Mouse (Mus musculus) monocyte, adult 5-6 weeks (primary cell): ENCODE data around the gene Skp1a. TPM values are rescaled to one million over a fixed set of nuclear protein-coding genes. Genes with fewer than 3 reads are reported as not detected.

Experiments used
- ATAC-seq: fragments of 153-309, 156-312 bp; replicated peaks from 2 replicates; pipeline ENCODE4 v1.8.0; 2017; ENCODE audit warnings: mild to moderate bottlenecking; ENCODE audit not compliant: low TSS enrichment, insufficient number of reproducible peaks, severe bottlenecking, poor library complexity, low FRiP score
- total RNA-seq: library from RNA; stranded (forward); fragments of 200-1000, 200-491, 200-594 nt; gene quantifications from 3 replicates; pipeline ENCODE4 v1.2.3, GENCODE M21; 2017

Skp1a gene
- total RNA-seq, 1 experiment from 2014 or later = 147 TPM

DNA sequence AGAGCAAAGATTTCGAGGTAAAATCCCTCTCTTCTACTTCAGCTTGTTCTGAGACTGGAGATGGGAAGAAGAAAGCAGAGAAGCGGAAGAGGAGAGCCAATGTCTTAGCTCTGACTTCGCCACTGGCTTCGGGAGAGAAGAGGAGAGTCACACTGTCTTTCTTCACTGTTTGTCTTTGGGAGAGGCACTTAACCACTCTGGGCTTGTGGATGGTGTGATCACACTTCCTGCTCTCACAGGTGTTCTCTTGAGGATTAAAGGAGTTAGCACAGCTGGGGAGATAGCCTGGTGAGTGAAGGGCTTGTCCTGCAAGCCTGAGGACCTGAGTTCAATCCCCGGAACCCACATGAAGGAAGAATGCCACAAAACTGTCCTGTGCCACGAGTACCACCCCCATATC is 61.1 kb downstream of the Skp1a start:
- no peak for ATAC-seq

DNA sequence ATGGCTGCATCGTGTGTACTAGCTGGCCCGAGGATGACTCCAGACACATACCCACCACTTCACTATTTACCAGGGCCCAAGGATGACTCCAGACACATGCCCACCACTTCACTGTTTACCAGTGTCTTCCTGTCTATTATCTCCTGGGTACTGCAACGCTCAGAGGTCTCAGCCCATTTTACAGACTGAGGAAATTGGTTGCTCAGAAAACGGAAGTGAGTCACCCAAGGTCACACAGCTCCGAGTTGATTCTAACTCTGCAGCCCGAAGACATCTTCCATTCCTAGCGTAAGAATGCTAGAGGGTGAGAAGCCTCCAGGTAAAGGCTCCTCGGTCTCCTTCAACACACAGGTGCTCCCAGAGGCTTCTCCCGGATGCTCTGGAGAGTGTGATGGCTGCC is 62.3 kb downstream of the Skp1a start:
- ATAC-seq = no peak

Other genes starting within 250 kb of the Skp1a start
- 158 to 210 TPM (median 163 TPM) in 3 replicates for gene Ube2b, start 231.2 kb upstream of the Skp1a start, total RNA-seq
- 2.7 to 7.1 TPM (median 3.7 TPM) in 3 replicates for gene Cdkl3, start 227.8 kb upstream of the Skp1a start, total RNA-seq
- 187 to 227 TPM (median 195 TPM) in 3 replicates for gene Ppp2ca, start 133.3 kb upstream of the Skp1a start, total RNA-seq
- gene Olfr1373, start 86.5 kb upstream of the Skp1a start, total RNA-seq = not detected in 3 replicates
- gene Olfr1371, start 18.0 kb upstream of the Skp1a start, total RNA-seq = not detected in 3 replicates
- 3.4 to 17.2 TPM (median 3.9 TPM) in 3 replicates for gene Tcf7, start 51.0 kb downstream of the Skp1a start, total RNA-seq
- gene Vdac1, start 128.9 kb downstream of the Skp1a start, total RNA-seq = 58.8 to 66.7 TPM (median 64.5 TPM) in 3 replicates
- 65.4 to 88.6 TPM (median 68.4 TPM) in 3 replicates for gene 9530068E07Rik, start 164.4 kb downstream of the Skp1a start, total RNA-seq